Mouse (Mus musculus) retina, postnatal 1 day (tissue): Measurements from ENCODE around the gene Sltm.
"Not testable (repeated sequence)": the region's sequence is repeated elsewhere in the genome, so short reads cannot be mapped to it uniquely, and the experiment has no call there.

Experiments
- DNase-seq: peaks from one replicate; pipeline ENCODE4 v3.0.0-alpha.2; 2012

Gene Sltm

GRCm38 (mm10) chr9:70552233-70552632, 9.7 kb downstream of the Sltm start:
- not testable (repeated sequence) for DNase-seq

DNA sequence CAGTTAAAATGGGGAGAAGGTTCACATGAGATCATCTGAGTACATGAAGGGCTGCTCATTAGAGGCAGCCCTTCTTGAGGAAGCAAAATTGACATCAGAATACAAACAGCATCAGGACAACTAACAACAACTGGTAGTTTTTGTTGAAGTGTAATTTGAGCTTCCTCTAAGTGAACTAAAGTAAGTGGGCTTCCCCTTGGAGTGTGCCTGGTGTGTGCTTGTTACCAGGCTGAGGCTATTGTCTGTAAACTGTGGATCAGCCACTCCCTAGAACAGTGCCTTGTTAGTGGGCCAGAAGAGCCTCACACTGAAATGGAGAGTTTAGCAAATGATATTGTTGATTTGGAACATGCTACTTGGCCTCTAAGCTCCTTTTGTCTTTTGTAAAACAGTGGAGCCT, 12.9 kb downstream of the Sltm start:
- no peak for DNase-seq

DNA sequence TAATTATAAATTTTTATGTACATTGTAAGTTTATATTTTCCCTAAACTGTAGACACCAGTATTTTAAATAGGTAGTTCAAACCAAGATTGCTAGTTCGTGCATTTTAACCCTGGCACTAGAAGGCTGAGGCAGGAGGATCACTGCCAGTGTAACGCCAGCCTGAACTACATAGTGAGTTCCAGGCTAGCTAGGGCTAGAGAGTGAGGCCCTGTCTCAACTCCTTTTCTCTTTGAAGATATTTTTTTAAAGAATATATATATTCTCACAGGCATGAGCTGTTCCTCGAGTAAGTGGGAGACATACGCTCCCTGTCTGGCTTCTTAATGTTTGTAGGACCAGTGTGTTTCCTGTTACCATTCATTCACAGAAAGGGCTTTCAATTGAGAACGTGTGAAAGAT, 14.2 kb downstream of the Sltm start:
- no peak for DNase-seq

- DNase-seq, result no peak
These were observed 20.3 kb downstream of the Sltm start for GRCm38 (mm10) chr9:70562825-70563224.

GRCm38 (mm10) chr9:70567651-70568050, 25.1 kb downstream of the Sltm start:
- no peak for DNase-seq

GRCm38 (mm10) chr9:70570351-70570750, 27.8 kb downstream of the Sltm start:
- DNase-seq, result no peak

DNA sequence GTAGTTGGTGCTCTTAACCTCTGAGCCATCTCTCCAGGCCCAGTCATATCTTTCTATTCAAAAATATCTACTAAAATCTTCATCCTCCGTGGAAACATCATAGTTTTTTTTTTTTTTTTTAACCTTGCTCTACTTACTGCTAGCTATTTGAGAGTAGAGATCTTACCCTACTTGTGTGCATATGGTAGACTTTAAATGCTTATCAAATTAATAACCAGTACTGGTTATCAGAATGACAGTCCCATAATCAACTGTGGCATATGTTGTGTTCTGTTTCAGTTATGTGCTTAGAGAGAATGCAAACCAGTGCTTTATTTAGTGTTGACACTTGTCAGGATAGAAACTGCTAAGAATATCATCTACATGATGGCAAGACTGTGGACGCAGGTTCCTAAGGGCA, 35.6 kb downstream of the Sltm start:
- DNase-seq, result no peak

GRCm38 (mm10) chr9:70580956-70581355, 38.4 kb downstream of the Sltm start:
- no peak for DNase-seq

GRCm38 (mm10) chr9:70584641-70585040, 42.1 kb downstream of the Sltm start:
- no peak for DNase-seq

DNA sequence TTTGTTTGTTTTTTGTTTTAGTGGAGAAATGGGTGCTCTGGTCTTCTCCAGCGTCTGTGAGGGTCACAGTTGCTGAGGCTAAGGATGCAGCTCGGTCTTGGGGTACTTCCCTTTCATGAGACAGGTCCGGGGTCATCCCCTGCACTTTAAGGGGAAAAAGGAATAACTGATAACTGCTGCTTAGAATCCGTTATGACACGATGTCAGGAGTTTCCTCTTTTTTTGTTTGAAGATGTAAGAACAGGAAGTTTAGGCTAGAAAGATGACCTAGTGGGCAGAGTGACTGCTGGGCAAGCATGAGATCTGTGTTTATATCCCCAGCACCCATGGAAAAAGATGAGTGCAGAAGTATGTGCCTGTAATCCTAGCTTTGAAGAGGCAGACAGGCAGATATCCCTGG, 42.6 kb downstream of the Sltm start:
- no peak for DNase-seq

DNA sequence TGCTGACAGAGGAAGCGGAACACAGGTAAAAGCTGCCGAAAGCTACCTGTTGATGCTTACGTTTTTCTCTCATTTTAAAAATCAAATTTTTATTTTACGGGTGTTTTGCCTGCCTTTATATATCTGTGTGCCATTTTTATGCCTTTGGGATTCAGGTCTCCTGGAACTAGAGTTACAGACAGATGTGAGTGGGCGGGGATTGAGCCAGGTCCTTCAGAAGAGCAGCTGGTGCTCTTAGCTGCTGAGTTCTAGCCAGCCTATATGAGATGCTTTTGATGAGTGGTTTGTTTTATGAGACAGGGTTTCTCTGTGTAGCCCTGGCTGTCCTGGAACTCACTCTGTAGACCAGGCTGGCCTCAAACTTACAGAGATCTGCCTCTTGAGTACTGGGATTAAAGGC, 44.6 kb downstream of the Sltm start:
- no peak for DNase-seq

- no peak for DNase-seq
These were observed 48.2 kb downstream of the Sltm start for GRCm38 (mm10) chr9:70590775-70591174.

GRCm38 (mm10) chr9:70591486-70591885, 48.9 kb downstream of the Sltm start:
- no peak for DNase-seq

- no peak for DNase-seq
These were observed 55.7 kb downstream of the Sltm start for GRCm38 (mm10) chr9:70598271-70598670.

- DNase-seq, result no peak
These were observed 59.8 kb downstream of the Sltm start for GRCm38 (mm10) chr9:70602186-70602845.

GRCm38 (mm10) chr9:70611026-70611673, 68.6 kb downstream of the Sltm start:
- no peak for DNase-seq

- no peak for DNase-seq
These were observed 87.2 kb downstream of the Sltm start for GRCm38 (mm10) chr9:70629711-70630110.

- no peak for DNase-seq
These were observed 89.1 kb downstream of the Sltm start for GRCm38 (mm10) chr9:70631665-70632064.

DNA sequence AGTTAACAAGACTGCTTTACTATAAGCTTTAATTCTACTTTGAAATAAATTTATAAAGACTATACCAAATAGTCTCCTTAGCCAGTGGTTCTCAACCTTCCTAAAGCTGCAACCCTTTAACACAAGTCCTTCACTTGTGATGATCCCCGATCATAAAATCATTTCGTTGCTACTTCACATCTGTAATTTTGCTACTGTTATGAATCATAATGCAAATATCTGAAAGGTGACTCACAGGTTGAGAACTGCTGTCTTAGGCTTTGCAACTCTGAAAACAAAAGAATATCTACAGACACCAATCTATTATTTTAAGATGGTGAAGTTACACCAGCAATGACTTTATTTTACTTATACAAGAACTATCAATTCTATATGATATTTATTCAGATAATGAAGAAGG, 94.2 kb downstream of the Sltm start:
- DNase-seq, result no peak
